Mouse (Mus musculus): ENCODE measurements at regions not wholly inside any gene's neighbourhood (a gene's known extent, or its start where the extent isn't known, plus 50 kb on each side); places are given as distances from the start of the nearest gene placed in this dataset.

DNA sequence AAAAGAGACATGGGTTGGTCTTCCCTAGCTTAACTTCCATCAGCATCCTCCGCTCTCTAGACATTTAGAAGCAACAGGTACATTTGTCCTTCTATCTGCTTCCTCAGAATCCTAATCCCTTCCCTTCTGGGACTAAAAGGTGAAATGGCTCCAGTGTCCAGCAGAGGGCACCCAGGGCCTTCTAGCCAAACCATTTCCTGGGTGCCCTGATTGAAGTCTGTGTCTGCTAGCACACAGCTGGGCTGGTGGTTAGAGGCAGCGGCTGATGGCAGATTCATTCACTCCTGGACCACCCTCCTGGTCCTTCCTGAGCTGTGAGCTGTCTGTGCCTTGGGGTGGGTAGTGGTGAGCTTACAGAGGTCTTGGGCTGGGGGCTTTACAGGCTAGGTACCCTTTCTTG, 76.5 kb upstream of the Col13a1 start:
- H3K36me3 ChIP-seq (ENCODE audit: control insufficient read depth, insufficient read depth, low read length): no peaks in the 10 kb centered on the region
- no peak overlapping the region; the same call in 1 of the 2 replicates for H3K9ac ChIP-seq (ENCODE audit: low read length)
- no peak overlapping the region for H3K27ac ChIP-seq (ENCODE audit: low read depth, low read length)
- no peaks in the 10 kb centered on the region for H3K27me3 ChIP-seq (ENCODE audit: control insufficient read depth, insufficient read depth, low read length)
- H3K4me2 ChIP-seq (ENCODE audit: low read depth): no peak overlapping the region
- 55% methylated on average over 2 of the region's 2 CpGs for WGBS
- H3K4me1 ChIP-seq (ENCODE audit: control insufficient read depth, insufficient read depth, low read length): peaks cover 17% of the 10 kb centered on the region
- H3K9me3 ChIP-seq (ENCODE audit: control insufficient read depth, low read length): no peaks in the 10 kb centered on the region
- ATAC-seq (ENCODE audit: insufficient read depth, low FRiP score, low TSS enrichment) (no peak), DNase-seq (ENCODE audit: low spot score) (peak; percentile 67)
- no peak overlapping the region for H3K4me3 ChIP-seq (ENCODE audit: low read depth, low read length)

DNA sequence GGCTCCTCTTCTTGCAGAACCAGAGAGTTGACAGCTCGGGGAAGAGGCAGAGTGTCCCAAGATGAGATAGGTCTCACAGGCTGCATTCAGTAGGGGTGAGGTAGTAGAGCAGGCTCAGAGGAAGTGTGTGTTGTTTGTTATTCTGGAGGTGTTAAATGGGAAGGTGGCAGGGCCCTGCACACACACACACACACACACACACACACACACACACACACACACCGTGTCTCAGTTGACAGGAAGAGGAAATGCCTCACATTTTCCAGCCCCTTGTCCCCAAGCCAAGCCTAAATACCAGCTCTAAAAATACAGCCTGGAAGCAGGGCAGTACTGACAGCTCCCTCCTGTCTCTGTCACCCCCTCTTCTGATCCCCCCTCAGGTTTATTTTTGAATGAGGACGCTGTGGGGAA, 70.9 kb upstream of the Col13a1 start:
- H3K9me3 ChIP-seq (ENCODE audit: control insufficient read depth, low read length): no peaks in the 10 kb centered on the region
- no peaks in the 10 kb centered on the region for H3K4me1 ChIP-seq (ENCODE audit: control insufficient read depth, insufficient read depth, low read length)
- H3K4me3 ChIP-seq (ENCODE audit: low read depth, low read length): no peak overlapping the region
- H3K4me2 ChIP-seq (ENCODE audit: low read depth): no peak overlapping the region
- no peak overlapping the region for H3K27ac ChIP-seq (ENCODE audit: low read depth, low read length)
- WGBS: 39% methylated on average over 3 of the region's 3 CpGs
- H3K36me3 ChIP-seq (ENCODE audit: control insufficient read depth, insufficient read depth, low read length): no peaks in the 10 kb centered on the region
- H3K27me3 ChIP-seq (ENCODE audit: control insufficient read depth, insufficient read depth, low read length): no peaks in the 10 kb centered on the region
- H3K9ac ChIP-seq (ENCODE audit: low read length): no peak overlapping the region
- DNase-seq (ENCODE audit: low spot score) (no peak), ATAC-seq (ENCODE audit: insufficient read depth, low FRiP score, low TSS enrichment) (no peak)

DNA sequence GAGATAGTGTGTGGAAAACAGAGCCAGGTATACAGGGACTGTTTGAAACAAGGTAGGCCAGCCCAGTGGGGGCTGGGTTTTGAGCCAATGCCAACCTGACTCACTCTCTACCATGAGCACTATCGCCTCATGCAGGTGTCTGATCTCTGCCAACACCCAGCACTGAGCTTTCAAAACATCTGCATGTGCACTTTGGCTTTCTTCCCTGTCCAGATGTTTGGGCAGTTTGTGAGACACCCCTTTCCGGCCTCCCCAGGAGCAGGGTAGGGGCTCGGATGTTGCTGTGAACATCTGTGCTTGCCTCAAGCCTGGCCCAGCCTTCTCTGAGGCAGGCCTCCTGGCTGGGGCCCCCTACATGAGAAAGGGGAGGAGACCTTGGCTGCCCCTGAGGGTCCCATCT, 65.5 kb upstream of the Col13a1 start:
- ATAC-seq (ENCODE audit: insufficient read depth, low FRiP score, low TSS enrichment): no peak
- WGBS: 62% methylated on average over 3 of the region's 3 CpGs
- Histone ChIP-seq H3K4me1 (ENCODE audit: control insufficient read depth, insufficient read depth, low read length) (no peaks in the 10 kb centered on the region), H3K27me3 (ENCODE audit: control insufficient read depth, insufficient read depth, low read length) (no peaks in the 10 kb centered on the region), H3K9ac (ENCODE audit: low read length) (no peak overlapping the region), H3K4me2 (ENCODE audit: low read depth) (no peak overlapping the region), H3K36me3 (ENCODE audit: control insufficient read depth, insufficient read depth, low read length) (no peaks in the 10 kb centered on the region), H3K9me3 (ENCODE audit: control insufficient read depth, low read length) (0 out of 2 replicates have a peak, but pooled peaks cover 5% of the 10 kb centered on the region), H3K27ac (ENCODE audit: low read depth, low read length) (no peak overlapping the region), H3K4me3 (ENCODE audit: low read depth, low read length) (no peak overlapping the region)
- DNase-seq (ENCODE audit: low spot score): no peak

DNA sequence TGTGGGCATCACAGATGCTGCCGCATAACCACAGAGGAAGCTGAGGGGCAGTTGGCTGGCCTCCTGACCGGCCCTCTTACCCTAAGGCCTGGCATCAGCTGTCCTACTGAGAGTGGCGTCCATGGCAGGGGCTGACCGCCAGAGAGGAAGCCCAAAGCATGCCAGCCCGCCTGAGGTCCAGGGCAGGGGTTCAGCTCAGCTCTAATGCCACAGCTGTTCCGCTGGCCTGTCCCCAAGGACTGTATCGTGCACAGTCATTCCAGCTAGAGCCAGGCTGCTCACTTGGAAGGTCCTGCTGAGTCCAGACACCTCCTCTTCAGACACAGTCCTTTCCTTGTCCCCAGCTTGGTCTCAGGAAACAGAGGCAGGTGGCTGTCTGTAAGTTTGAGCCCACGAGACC, 61.0 kb upstream of the Col13a1 start:
- DNase-seq (ENCODE audit: low spot score) (no peak), ATAC-seq (ENCODE audit: insufficient read depth, low FRiP score, low TSS enrichment) (no peak)
- WGBS: 93% methylated on average over 8 of the region's 8 CpGs
- Histone ChIP-seq H3K9me3 (ENCODE audit: control insufficient read depth, low read length) (0 out of 2 replicates have a peak, but pooled peaks cover 5% of the 10 kb centered on the region), H3K4me1 (ENCODE audit: control insufficient read depth, insufficient read depth, low read length) (no peaks in the 10 kb centered on the region), H3K9ac (ENCODE audit: low read length) (no peak overlapping the region), H3K27ac (ENCODE audit: low read depth, low read length) (no peak overlapping the region), H3K27me3 (ENCODE audit: control insufficient read depth, insufficient read depth, low read length) (no peaks in the 10 kb centered on the region), H3K36me3 (ENCODE audit: control insufficient read depth, insufficient read depth, low read length) (no peaks in the 10 kb centered on the region), H3K4me2 (ENCODE audit: low read depth) (no peak overlapping the region), H3K4me3 (ENCODE audit: low read depth, low read length) (no peak overlapping the region)

DNA sequence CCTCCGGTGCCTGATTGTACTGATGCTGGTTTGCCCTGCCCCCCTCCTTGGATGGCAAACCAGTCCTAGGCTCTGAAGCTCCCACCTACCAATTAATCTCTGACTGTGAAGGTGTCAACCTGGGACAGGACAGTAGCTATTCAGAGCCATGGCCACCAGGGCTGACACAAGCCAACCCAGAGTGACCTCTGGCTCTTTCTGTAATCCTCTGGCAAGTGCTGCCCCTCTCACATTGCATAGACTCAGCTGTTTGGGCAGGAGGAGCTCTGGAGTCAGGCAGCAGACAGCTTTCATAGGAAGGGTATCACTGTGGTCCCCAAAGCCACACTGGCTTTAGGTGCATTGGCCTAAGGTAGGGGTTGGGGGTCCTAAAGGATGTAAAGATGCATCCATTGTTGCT, 59.7 kb upstream of the Col13a1 start:
- ATAC-seq (ENCODE audit: insufficient read depth, low FRiP score, low TSS enrichment) (no peak), DNase-seq (ENCODE audit: low spot score) (no peak)
- H3K27me3 ChIP-seq (ENCODE audit: control insufficient read depth, insufficient read depth, low read length): no peaks in the 10 kb centered on the region
- H3K9me3 ChIP-seq (ENCODE audit: control insufficient read depth, low read length): 0 out of 2 replicates have a peak, but pooled peaks cover 5% of the 10 kb centered on the region
- 86% methylated on average over 1 of the region's 1 CpGs for whole genome bisulfite sequencing
- H3K36me3 ChIP-seq (ENCODE audit: control insufficient read depth, insufficient read depth, low read length): no peaks in the 10 kb centered on the region
- H3K4me1 ChIP-seq (ENCODE audit: control insufficient read depth, insufficient read depth, low read length): no peaks in the 10 kb centered on the region
- no peak overlapping the region for H3K27ac ChIP-seq (ENCODE audit: low read depth, low read length)
- no peak overlapping the region for H3K4me3 ChIP-seq (ENCODE audit: low read depth, low read length)
- no peak overlapping the region for H3K9ac ChIP-seq (ENCODE audit: low read length)
- H3K4me2 ChIP-seq (ENCODE audit: low read depth): no peak overlapping the region

DNA sequence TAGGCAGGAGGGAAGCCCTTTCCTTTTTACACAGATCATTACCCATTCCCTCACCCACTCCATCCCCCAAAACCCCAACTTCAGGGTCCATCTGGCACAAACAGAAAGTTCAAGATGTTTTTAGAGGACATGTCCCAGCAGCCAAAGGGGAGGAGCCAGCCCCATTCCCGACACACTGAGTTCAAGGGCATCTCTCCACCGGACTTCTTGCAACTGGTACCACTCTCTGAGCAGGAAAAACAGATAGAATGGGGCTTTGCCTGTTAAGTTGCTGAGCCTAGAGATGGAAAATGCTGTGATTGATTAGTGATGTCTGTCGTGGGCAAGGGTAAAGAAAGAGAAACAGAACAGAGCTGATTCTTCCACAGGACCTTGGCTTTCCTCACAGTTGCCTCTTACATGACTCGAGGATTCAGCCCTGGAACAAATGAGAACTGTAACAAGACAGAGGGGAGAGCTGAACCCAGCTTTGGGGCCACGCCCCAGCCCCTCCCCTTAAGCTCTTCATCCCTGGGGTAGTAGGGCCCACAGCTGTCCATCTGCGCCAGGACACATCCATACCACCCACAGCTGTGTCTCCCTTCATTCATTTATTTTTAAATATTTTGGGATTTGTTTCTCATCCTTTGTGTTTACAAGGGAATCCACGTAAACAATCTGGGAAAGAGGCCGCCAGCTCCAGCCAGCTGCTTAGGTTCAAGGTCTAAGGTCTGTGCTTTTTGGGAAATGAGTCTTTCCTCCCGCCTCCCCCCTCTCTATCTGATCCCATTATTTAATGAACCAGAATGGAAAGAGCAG, 58.7 kb upstream of the Col13a1 start:
- DNase-seq (ENCODE audit: low spot score): no peak
- ATAC-seq (ENCODE audit: insufficient read depth, low FRiP score, low TSS enrichment): no peak
- 79% methylated on average over 9 of the region's 9 CpGs for WGBS
- H3K9me3 ChIP-seq (ENCODE audit: control insufficient read depth, low read length): 0 out of 2 replicates have a peak, but pooled peaks cover 5% of the 10 kb centered on the region
- H3K4me1 ChIP-seq (ENCODE audit: control insufficient read depth, insufficient read depth, low read length): no peaks in the 10 kb centered on the region
- no peak overlapping the region for H3K4me2 ChIP-seq (ENCODE audit: low read depth)
- H3K27me3 ChIP-seq (ENCODE audit: control insufficient read depth, insufficient read depth, low read length): no peaks in the 10 kb centered on the region
- no peaks in the 10 kb centered on the region for H3K36me3 ChIP-seq (ENCODE audit: control insufficient read depth, insufficient read depth, low read length)
- H3K9ac ChIP-seq (ENCODE audit: low read length): no peak overlapping the region
- H3K27ac ChIP-seq (ENCODE audit: low read depth, low read length): no peak overlapping the region
- H3K4me3 ChIP-seq (ENCODE audit: low read depth, low read length): no peak overlapping the region

DNA sequence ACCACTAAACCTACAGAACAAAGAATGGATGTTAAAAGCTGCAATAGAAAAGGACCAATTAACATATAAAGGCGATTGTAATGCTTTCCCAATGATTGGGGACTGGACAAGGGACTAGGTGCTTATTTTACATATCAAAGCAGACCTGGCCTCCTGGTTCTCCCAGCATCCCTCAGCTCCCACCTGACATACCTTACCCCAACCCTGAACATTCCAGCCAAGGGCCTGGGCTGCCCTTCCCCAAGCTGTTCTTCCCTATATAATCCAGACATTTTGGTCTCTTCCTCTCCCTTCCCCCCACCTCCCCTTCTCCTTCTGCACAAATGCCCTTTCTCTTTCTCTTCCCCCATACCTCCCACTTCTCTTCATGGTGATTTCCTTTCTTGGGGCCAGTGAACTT, 57.9 kb upstream of the Col13a1 start:
- Histone ChIP-seq H3K27me3 (ENCODE audit: control insufficient read depth, insufficient read depth, low read length) (no peaks in the 10 kb centered on the region), H3K4me3 (ENCODE audit: low read depth, low read length) (no peak overlapping the region), H3K9ac (ENCODE audit: low read length) (no peak overlapping the region), H3K4me1 (ENCODE audit: control insufficient read depth, insufficient read depth, low read length) (no peaks in the 10 kb centered on the region), H3K9me3 (ENCODE audit: control insufficient read depth, low read length) (0 out of 2 replicates have a peak, but pooled peaks cover 5% of the 10 kb centered on the region), H3K36me3 (ENCODE audit: control insufficient read depth, insufficient read depth, low read length) (no peaks in the 10 kb centered on the region), H3K4me2 (ENCODE audit: low read depth) (no peak overlapping the region), H3K27ac (ENCODE audit: low read depth, low read length) (no peak overlapping the region)
- ATAC-seq (ENCODE audit: insufficient read depth, low FRiP score, low TSS enrichment): no peak
- 35% methylated on average over 1 of the region's 1 CpGs for WGBS
- no peak for DNase-seq (ENCODE audit: low spot score)

DNA sequence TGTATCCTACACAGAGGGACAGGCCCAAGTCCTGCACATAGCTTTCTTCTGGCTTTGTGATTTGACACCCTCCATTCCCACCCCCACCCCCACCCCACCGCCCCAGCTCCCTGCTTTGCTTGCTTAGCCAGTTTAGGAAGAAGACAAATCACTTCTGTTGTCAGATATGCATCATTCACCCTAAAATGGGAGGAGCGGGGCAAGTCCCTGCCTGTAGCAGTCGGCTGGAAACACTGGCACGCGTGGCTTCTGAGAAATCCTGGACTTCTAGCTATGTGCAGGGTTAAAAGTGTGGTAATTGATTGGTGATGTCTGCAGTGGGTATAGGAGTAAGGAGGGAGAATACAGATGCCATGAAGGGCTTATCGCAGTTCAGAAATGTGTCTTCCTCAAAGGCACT, 55.4 kb upstream of the Col13a1 start:
- H3K9me3 ChIP-seq (ENCODE audit: control insufficient read depth, low read length): no peaks in the 10 kb centered on the region
- no peaks in the 10 kb centered on the region for H3K36me3 ChIP-seq (ENCODE audit: control insufficient read depth, insufficient read depth, low read length)
- ATAC-seq (ENCODE audit: insufficient read depth, low FRiP score, low TSS enrichment) (no peak), DNase-seq (ENCODE audit: low spot score) (no peak)
- H3K4me1 ChIP-seq (ENCODE audit: control insufficient read depth, insufficient read depth, low read length): no peaks in the 10 kb centered on the region
- 75% methylated on average over 6 of the region's 6 CpGs for WGBS
- no peak overlapping the region for H3K27ac ChIP-seq (ENCODE audit: low read depth, low read length)
- H3K4me2 ChIP-seq (ENCODE audit: low read depth): no peak overlapping the region
- H3K9ac ChIP-seq (ENCODE audit: low read length): no peak overlapping the region
- no peak overlapping the region for H3K4me3 ChIP-seq (ENCODE audit: low read depth, low read length)
- no peaks in the 10 kb centered on the region for H3K27me3 ChIP-seq (ENCODE audit: control insufficient read depth, insufficient read depth, low read length)

DNA sequence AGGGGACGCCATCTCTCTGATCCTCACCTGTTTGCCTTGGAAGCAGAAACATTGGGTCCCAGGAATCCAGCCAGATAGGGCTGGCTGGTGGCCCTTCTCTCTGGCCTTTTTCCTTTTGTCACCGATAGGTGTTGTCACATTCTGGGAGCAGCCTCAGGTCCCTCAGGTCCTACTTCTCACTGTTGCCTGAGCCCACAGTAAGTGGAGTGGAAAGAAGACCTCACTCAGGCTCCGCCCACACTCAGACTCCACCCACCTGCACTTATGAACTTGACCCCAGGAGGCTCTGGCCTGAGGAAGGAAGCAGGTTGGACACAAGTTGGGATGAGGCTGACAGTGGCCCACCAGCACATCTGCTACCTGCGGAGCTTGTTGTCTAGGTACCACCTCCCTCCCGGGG, 54.8 kb upstream of the Col13a1 start:
- DNase-seq (ENCODE audit: low spot score) (no peak), ATAC-seq (ENCODE audit: insufficient read depth, low FRiP score, low TSS enrichment) (no peak)
- H3K9ac ChIP-seq (ENCODE audit: low read length): no peak overlapping the region
- no peak overlapping the region for H3K4me3 ChIP-seq (ENCODE audit: low read depth, low read length)
- H3K36me3 ChIP-seq (ENCODE audit: control insufficient read depth, insufficient read depth, low read length): no peaks in the 10 kb centered on the region
- no peak overlapping the region for H3K4me2 ChIP-seq (ENCODE audit: low read depth)
- H3K27ac ChIP-seq (ENCODE audit: low read depth, low read length): no peak overlapping the region
- no peaks in the 10 kb centered on the region for H3K9me3 ChIP-seq (ENCODE audit: control insufficient read depth, low read length)
- H3K4me1 ChIP-seq (ENCODE audit: control insufficient read depth, insufficient read depth, low read length): no peaks in the 10 kb centered on the region
- no peaks in the 10 kb centered on the region for H3K27me3 ChIP-seq (ENCODE audit: control insufficient read depth, insufficient read depth, low read length)
- WGBS: 81% methylated on average over 5 of the region's 5 CpGs
